Mouse (Mus musculus) heart, adult 2 months (tissue): ENCODE measurements at regions not wholly inside any gene's neighbourhood (a gene's known extent, or its start where the extent isn't known, plus 50 kb on each side); places are given as distances from the start of the nearest gene placed in this dataset.

Experiments used
- DNase-seq, 2 experiments: peaks; one replicate each; pipeline ENCODE4 v3.0.0; 2021
- H3K27ac ChIP-seq: fragments of 200-600 bp; 2 replicates; pipeline ENCODE4 v1.8.1; 2022
- H3K27me3 ChIP-seq: fragments of 200-500 bp; 2 replicates; pipeline ENCODE4 v1.6.1; 2012; ENCODE audit warnings: mild to moderate bottlenecking, low read length, inconsistent platforms, mixed read lengths; ENCODE audit not compliant: control insufficient read depth, insufficient read depth
- H3K36me3 ChIP-seq: fragments of 200-500 bp; 2 replicates; pipeline ENCODE4 v1.6.1; 2012; ENCODE audit warnings: low read length, inconsistent platforms; ENCODE audit not compliant: control insufficient read depth, insufficient read depth
- H3K4me1 ChIP-seq: fragments of 200-500 bp; 2 replicates; pipeline ENCODE4 v1.6.1; 2011; ENCODE audit warnings: low read length; ENCODE audit not compliant: control insufficient read depth, insufficient read depth
- H3K4me3 ChIP-seq: fragments of 200-600 bp; 2 replicates; pipeline ENCODE4 v1.8.1; 2022
- H3K79me2 ChIP-seq: fragments of 200-500 bp; replicated peaks from 2 replicates; pipeline ENCODE4 v1.6.1; 2012; ENCODE audit warnings: mild to moderate bottlenecking, inconsistent platforms, low read length, moderate library complexity, mixed read lengths; ENCODE audit not compliant: control insufficient read depth, insufficient read depth
- H3K9ac ChIP-seq: fragments of 200-500 bp; 2 replicates; pipeline ENCODE4 v1.6.1; 2012; ENCODE audit warnings: low read depth, mild to moderate bottlenecking, control low read depth, inconsistent platforms, low read length, mixed read lengths
- CTCF ChIP-seq: fragments of 200-600 bp; IDR thresholded peaks from 2 replicates; pipeline ENCODE4 v1.8.1; 2022; ENCODE audit warnings: antibody characterized with exemption, mild to moderate bottlenecking, moderate library complexity
- EP300 ChIP-seq: fragments of 200-500 bp; IDR thresholded peaks from 2 replicates; pipeline ENCODE4 v1.6.1; 2011; ENCODE audit warnings: low read depth, low read length, control low read depth; ENCODE audit not compliant: insufficient read depth
- POLR2A ChIP-seq: fragments of 200-500 bp; IDR thresholded peaks from 2 replicates; pipeline ENCODE4 v1.6.1; 2011; ENCODE audit warnings: mild to moderate bottlenecking, low read depth, low read length, control low read depth; ENCODE audit not compliant: insufficient read depth
- WGBS: fragments of 180-500 bp; shearing (Covaris S2); methylation state at CpG from one replicate; pipeline ENCODE4 v1.1.7; 2018; 5-methylcytosine and 5-hydroxymethylcytosine counted together
- intact Hi-C: fragments of 180-260 bp; cut with DNase I; formaldehyde crosslinking; loops from one replicate; pipeline ENCODE4 v1.15.1; 2025

DNA sequence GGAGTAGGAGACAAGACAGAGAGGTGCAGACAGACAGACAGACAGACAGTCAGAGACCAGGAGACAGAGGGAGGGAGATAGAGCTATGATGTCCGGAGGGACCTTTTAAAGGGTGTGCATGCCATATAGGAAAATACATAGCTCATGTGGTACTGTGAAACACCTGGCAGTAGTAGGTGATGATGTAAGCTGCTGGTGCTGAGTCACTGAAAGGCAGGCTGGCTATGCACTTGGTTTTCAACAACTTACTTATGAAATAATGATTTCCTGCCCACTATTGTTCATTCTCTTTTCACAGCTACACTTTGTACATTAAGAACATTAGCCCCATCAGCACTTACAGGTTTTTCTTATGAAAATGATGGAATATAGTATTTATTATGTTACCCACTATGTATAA is 196.2 kb downstream of the Aldoart1 start:
- 64% methylated on average over 1 of the region's 1 CpGs for WGBS
- Histone ChIP-seq H3K27me3 (no peaks in the 10 kb centered on the region), H3K9ac (no peak overlapping the region), H3K79me2 (no peaks in the 10 kb centered on the region), H3K36me3 (no peaks in the 10 kb centered on the region), H3K4me3 (no peak overlapping the region), H3K27ac (no peak overlapping the region), H3K4me1 (no peaks in the 10 kb centered on the region)
- DNase-seq = no peak
- intact Hi-C loops = no loop called here
- no peak for TF ChIP-seq EP300
- no peak for TF ChIP-seq CTCF
- TF ChIP-seq POLR2A = no peak

DNA sequence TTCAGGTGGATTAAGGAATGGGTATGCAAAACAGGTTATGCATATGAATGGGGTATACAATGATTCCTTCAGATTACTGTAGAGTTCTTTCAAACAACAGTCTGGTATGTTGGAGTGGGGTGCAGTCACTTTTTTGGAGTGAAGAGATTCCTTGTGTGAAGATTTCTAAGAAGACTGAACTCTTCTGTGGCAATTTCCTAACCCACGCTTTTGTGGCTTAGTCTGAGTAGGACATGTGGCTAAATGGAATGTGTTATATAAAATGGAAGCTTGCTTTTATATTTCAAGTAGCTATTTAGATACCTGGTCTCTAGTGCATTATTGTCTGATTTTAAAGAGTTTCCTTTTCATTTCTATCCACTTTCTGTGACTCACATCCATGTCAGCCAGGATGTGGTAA is 205.3 kb downstream of the Aldoart1 start:
- WGBS = 68% methylated on average over 1 of the region's 1 CpGs
- Histone ChIP-seq H3K27me3 (no peaks in the 10 kb centered on the region), H3K36me3 (no peaks in the 10 kb centered on the region), H3K9ac (no peak overlapping the region), H3K79me2 (no peaks in the 10 kb centered on the region), H3K4me3 (no peak overlapping the region), H3K4me1 (no peaks in the 10 kb centered on the region), H3K27ac (no peak overlapping the region)
- DNase-seq = no peak
- TF ChIP-seq POLR2A (no peak), CTCF (no peak), EP300 (no peak)
- intact Hi-C loops = no loop called here

GRCm38 (mm10) chr4:72629416-72629815 is 223.0 kb downstream of the Aldoart1 start:
- Histone ChIP-seq H3K9ac (no peak overlapping the region), H3K79me2 (no peaks in the 10 kb centered on the region), H3K27ac (no peak overlapping the region), H3K27me3 (no peaks in the 10 kb centered on the region), H3K4me1 (no peaks in the 10 kb centered on the region), H3K4me3 (no peak overlapping the region), H3K36me3 (no peaks in the 10 kb centered on the region)
- TF ChIP-seq CTCF (no peak), POLR2A (no peak), EP300 (no peak)
- intact Hi-C loops = no loop called here
- DNase-seq = no peak
- WGBS = 48% methylated on average over 3 of the region's 3 CpGs

GRCm38 (mm10) chr4:72627219-72627930 is 225.1 kb downstream of the Aldoart1 start:
- Histone ChIP-seq H3K79me2 (no peaks in the 10 kb centered on the region), H3K4me3 (no peak overlapping the region), H3K4me1 (no peaks in the 10 kb centered on the region), H3K27me3 (no peaks in the 10 kb centered on the region), H3K27ac (no peak overlapping the region), H3K36me3 (no peaks in the 10 kb centered on the region), H3K9ac (no peak overlapping the region)
- DNase-seq = no peak
- 58% methylated on average over 5 of the region's 5 CpGs for WGBS
- intact Hi-C loops = no loop called here
- no peak for TF ChIP-seq CTCF
- no peak for TF ChIP-seq EP300
- no peak for TF ChIP-seq POLR2A

DNA sequence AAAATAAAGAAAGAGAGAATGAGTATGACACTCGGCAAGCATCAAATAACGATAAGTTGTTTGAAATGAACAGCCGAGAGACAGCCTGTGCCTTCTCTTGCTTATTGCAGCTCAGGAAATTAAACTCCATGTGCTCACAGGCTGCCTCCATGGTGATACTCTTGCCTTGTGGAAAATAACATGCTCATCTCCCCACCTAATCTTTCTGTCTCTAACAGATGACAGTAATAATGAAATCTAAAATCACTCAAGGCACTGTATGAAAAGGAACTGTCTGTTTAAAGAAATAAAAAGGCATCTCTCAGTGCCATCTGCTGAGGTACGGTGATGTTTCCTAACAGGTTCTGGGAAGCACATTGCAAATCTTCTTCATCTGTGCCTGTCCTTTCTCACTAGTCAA is 247.3 kb downstream of the Aldoart1 start:
- intact Hi-C loops = no loop called here
- WGBS = 87% methylated on average over 4 of the region's 4 CpGs
- no peak for DNase-seq

GRCm38 (mm10) chr4:72595494-72595893 is 256.9 kb downstream of the Aldoart1 start:
- Histone ChIP-seq H3K9ac (no peak overlapping the region), H3K4me3 (no peak overlapping the region), H3K36me3 (no peaks in the 10 kb centered on the region), H3K79me2 (no peaks in the 10 kb centered on the region), H3K27ac (no peak overlapping the region), H3K4me1 (no peaks in the 10 kb centered on the region), H3K27me3 (no peaks in the 10 kb centered on the region)
- intact Hi-C loops = no loop called here
- DNase-seq = no peak
- TF ChIP-seq POLR2A (no peak), CTCF (no peak), EP300 (no peak)
- WGBS = 65% methylated on average over 2 of the region's 2 CpGs

More for the DNA sequence above, 247.3 kb downstream of the Aldoart1 start:
- H3K36me3 ChIP-seq = no peaks in the 10 kb centered on the region
- H3K4me3 ChIP-seq = no peak overlapping the region
- no peak overlapping the region for H3K9ac ChIP-seq
- H3K79me2 ChIP-seq = no peaks in the 10 kb centered on the region
- no peak overlapping the region for H3K27ac ChIP-seq
- no peaks in the 10 kb centered on the region for H3K4me1 ChIP-seq
- no peaks in the 10 kb centered on the region for H3K27me3 ChIP-seq
- no peak for TF ChIP-seq CTCF
- TF ChIP-seq EP300 = no peak
- no peak for TF ChIP-seq POLR2A
